Mouse (Mus musculus): ENCODE results near the gene Cmah. TPM values are rescaled to one million over a fixed set of nuclear protein-coding genes. Genes with fewer than 3 reads are reported as not detected.

Gene Cmah
- polyA plus RNA-seq, 1 experiment = 3.5 TPM

DNA sequence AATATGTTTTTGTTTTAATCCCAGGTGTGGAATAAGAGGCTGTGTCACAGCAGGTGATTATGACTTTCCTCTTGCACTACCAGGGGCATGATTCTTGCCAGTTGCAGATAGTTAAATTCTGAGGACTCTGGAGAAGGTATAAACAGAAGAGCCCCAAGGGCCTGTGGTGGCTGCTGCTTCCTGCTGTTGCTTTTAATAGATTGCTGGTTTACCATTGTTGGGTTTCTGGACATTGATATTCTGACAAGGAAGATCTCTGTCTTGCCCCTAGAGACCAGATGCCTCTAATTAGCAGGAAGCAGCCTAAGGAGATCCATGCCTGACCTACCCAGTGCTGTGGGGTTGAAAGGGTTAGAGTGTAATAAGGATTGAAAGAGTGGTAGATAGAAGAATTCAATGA is 75.8 kb downstream of the Cmah start:
- no peak overlapping the region for H3K4me3 ChIP-seq (replicated peaks; ENCODE audit: extremely low read depth, low read depth, low read length)
- H3K4me1 ChIP-seq (ENCODE audit: control insufficient read depth, insufficient read depth, low read length) = peaks cover 3% of the 10 kb centered on the region; the same call in 1 of the 2 replicates
- DNase-seq = no peak
- no peak for TF ChIP-seq CTCF (IDR thresholded peaks at IDR 0.05; ENCODE audit: insufficient read depth, low read length)
- TF ChIP-seq POLR2A (IDR thresholded peaks at IDR 0.05; ENCODE audit: borderline replicate concordance, extremely low read depth, low read depth, low read length) = no peak

DNA sequence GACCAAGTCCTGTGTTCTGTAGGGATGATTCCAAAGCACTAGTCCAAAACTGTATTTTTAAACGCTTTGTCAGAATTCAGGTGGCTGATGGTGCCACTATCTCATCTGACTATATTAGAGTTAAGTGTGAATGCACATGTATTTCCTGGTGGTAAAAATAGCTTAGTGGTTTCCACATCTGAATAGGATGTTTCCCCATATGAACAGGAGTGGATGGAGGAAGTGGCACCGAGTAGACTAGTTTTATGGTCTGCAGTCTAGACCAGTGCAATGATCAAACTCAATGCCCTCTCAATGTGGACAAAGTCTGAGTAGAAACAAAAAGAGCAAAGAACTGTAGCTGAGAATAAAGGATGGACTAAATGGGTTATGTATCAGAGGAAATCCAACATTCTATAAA is 79.6 kb downstream of the Cmah start:
- no peak for DNase-seq
- 61% methylated on average over 2 of the region's 2 CpGs for WGBS
- TF ChIP-seq CTCF (IDR thresholded peaks at IDR 0.05; ENCODE audit: insufficient read depth, low read length) = no peak
- TF ChIP-seq POLR2A (IDR thresholded peaks at IDR 0.05; ENCODE audit: borderline replicate concordance, extremely low read depth, low read depth, low read length) = no peak
- H3K4me1 ChIP-seq (ENCODE audit: control insufficient read depth, insufficient read depth, low read length) = peaks cover 3% of the 10 kb centered on the region; the same call in 1 of the 2 replicates
- H3K4me3 ChIP-seq (replicated peaks; ENCODE audit: extremely low read depth, low read depth, low read length) = no peak overlapping the region

DNA sequence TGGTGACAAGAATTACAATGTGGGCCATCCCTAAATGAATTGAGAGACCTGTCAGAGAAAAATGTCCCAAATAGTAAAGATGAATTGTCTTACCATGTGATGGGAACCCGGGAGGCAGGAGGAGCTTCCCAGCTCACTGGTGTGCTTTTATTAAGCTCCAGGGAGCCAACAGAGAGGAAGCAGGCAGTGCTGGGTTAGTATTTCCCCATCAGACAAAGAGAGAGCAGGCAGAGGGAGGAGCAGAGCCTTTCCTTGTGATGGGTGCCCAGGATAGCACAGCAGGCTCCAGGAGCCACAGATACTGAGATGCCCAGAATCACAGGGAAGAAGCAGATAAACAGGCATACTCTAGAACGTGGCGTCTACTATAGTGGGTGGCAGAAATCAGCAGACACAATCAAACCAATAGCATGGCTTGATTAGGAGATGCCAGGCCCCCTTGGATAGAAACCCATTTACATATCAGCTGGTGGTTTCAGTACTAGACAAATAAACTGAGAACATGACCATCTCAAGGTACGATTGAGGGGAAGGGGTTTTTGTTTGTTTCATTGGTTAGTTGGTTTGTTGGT is 87.5 kb downstream of the Cmah start:
- H3K4me3 ChIP-seq (replicated peaks; ENCODE audit: extremely low read depth, low read depth, low read length) = peak overlapping the region; percentile 36
- no peak for DNase-seq
- TF ChIP-seq CTCF (IDR thresholded peaks at IDR 0.05; ENCODE audit: insufficient read depth, low read length) (no peak), POLR2A (IDR thresholded peaks at IDR 0.05; ENCODE audit: borderline replicate concordance, extremely low read depth, low read depth, low read length) (no peak)
- peaks cover 2% of the 10 kb centered on the region; the same call in 1 of the 2 replicates for H3K4me1 ChIP-seq (ENCODE audit: control insufficient read depth, insufficient read depth, low read length)
- WGBS = 60% methylated on average over 4 of the region's 4 CpGs

DNA sequence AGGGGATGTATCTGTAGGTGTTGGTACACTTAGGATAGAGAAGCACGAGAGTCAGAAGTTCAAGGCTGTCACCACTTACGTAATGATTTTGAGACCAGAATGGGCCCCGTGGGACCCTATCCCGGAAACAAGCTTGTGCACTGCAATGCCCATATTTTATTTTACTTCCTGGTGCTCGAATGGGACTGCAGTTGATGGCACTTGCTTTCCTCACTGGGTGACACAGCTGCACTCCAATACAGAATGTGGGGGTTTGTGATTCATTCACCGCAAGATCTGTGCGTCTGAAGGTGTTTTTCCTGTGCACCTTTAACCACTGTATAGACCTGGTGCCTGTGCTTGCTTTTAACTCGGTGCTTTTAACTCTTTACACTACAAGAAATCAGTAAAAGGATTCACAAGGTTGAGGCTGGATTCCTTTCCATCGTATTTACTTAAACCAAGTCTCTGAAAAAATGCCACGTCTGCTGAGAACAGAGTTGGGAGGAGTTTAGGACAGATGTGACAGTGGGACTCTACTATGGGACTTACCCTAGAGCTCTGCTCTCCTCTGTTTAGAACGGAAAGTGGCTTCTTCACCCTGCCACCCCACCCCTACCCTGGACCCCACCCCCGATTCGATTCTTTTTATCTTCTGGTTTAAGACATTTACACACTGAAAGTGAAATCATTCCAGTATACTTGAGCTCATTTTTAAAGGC is 88.5 kb downstream of the Cmah start:
- 65% methylated on average over 13 of the region's 13 CpGs for WGBS
- TF ChIP-seq CTCF (IDR thresholded peaks at IDR 0.05; ENCODE audit: insufficient read depth, low read length) (no peak), POLR2A (IDR thresholded peaks at IDR 0.05; ENCODE audit: borderline replicate concordance, extremely low read depth, low read depth, low read length) (no peak)
- Histone ChIP-seq H3K4me1 (ENCODE audit: control insufficient read depth, insufficient read depth, low read length) (peaks cover 2% of the 10 kb centered on the region; the same call in 1 of the 2 replicates), H3K4me3 (replicated peaks; ENCODE audit: extremely low read depth, low read depth, low read length) (peak overlapping the region; percentile 29)
- DNase-seq = no peak

DNA sequence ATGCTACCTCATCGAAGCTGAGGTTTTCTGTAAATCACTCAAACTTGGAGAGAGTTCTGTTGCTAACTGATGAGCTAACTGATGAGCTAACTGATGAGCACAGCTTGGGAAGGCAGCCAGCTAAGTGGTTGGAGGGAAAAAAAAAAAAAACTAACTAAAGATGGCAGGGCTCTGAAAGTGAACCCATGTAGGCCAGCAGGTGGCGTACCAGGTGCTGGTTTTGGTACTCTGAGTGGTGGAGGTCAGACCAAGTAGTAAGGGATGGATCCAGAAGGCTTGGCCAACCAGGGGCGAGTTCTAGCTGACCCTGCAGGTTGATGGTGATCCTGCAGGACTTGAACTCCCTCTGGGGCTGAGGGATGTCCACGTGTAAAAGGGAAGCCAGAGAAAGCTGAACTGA is 89.2 kb downstream of the Cmah start:
- peak; percentile 23 for DNase-seq
- 39% methylated on average over 4 of the region's 4 CpGs for WGBS
- H3K4me3 ChIP-seq (replicated peaks; ENCODE audit: extremely low read depth, low read depth, low read length) = peak overlapping the region; percentile 8
- peaks cover 2% of the 10 kb centered on the region; the same call in 1 of the 2 replicates for H3K4me1 ChIP-seq (ENCODE audit: control insufficient read depth, insufficient read depth, low read length)
- TF ChIP-seq CTCF (IDR thresholded peaks at IDR 0.05; ENCODE audit: insufficient read depth, low read length) = peak; percentile 58
- no peak for TF ChIP-seq POLR2A (IDR thresholded peaks at IDR 0.05; ENCODE audit: borderline replicate concordance, extremely low read depth, low read depth, low read length)

DNA sequence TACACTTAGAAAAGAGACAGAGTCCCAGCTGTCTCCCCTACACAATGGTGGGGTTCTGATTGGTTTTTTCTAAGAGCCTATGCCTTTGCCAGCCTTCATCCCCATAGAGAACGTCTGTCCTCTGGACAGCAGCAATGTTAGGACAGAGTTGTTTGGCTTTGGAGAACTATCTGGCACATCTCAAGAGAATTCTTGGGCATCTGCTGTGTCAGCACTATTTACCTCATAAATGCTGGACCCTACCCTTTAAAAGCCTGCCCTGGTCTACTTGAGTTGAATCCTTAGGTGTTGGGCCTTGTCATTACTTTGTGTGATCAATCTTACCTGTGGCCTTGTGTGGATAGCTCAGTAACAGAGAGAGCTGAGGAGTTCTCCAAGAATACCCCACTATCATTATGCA is 90.8 kb downstream of the Cmah start:
- Histone ChIP-seq H3K4me1 (ENCODE audit: control insufficient read depth, insufficient read depth, low read length) (peaks cover under 1% of the 10 kb centered on the region; the same call in 1 of the 2 replicates), H3K4me3 (replicated peaks; ENCODE audit: extremely low read depth, low read depth, low read length) (no peak overlapping the region)
- WGBS = 53% methylated on average over 1 of the region's 1 CpGs
- no peak for DNase-seq
- no peak for TF ChIP-seq POLR2A (IDR thresholded peaks at IDR 0.05; ENCODE audit: borderline replicate concordance, extremely low read depth, low read depth, low read length)

DNA sequence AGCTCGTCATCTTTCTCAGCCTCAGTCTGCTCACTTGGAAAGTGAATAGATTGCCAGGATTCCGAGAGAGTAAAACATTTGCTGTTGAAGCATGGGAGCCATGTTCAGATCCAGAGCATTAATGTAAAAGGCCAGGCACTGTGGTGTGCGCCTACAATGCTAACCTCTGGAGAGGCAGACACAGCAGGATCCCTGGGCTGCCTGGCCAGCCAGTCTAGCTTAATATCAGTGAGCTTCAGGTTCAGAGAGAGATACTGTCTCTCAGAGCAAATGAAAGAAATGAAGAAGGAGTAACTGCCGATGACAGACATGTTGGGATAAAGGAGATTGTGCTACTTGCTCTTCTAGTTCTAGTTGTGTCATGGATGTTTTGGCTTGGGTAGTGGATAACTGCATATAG is 91.6 kb downstream of the Cmah start:
- H3K4me1 ChIP-seq (ENCODE audit: control insufficient read depth, insufficient read depth, low read length) = no peaks in the 10 kb centered on the region; the same call in 1 of the 2 replicates
- 84% methylated on average over 4 of the region's 4 CpGs for WGBS
- no peak for DNase-seq
- TF ChIP-seq CTCF (IDR thresholded peaks at IDR 0.05; ENCODE audit: insufficient read depth, low read length) (no peak), POLR2A (IDR thresholded peaks at IDR 0.05; ENCODE audit: borderline replicate concordance, extremely low read depth, low read depth, low read length) (no peak)
- H3K4me3 ChIP-seq (replicated peaks; ENCODE audit: extremely low read depth, low read depth, low read length) = no peak overlapping the region

DNA sequence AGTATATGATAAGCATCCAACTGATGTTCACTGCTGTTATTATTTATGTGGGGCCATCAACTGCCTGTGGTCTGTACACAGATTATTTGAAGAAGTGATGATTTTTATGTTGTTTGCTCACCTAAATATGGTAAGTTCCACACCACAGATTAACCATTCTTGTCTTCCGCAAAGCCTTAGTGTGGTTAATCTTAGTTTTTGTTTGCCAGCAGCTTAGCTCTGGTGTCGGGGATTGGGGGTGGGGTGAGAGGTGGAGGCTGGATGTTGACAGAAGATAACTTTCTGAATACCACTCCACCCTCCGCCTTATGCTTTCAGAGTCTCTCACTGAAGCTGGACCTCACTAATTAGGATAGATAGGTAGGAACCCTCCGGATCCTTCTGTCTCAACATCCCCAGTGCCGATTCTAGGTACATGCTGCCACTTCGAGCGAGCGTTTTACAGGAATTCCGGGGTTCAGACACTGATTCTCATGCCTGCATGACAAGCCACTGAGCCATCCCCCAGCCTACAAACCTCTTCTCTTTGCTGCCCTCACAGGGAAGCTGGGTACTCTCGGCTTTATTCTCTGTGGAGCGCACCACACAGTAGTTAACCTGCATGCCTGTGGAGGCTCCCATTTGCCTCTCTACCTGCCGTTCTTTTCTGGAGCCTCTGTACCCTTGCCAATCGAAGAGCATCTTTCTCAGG is 92.5 kb downstream of the Cmah start:
- TF ChIP-seq CTCF (IDR thresholded peaks at IDR 0.05; ENCODE audit: insufficient read depth, low read length) (no peak), POLR2A (IDR thresholded peaks at IDR 0.05; ENCODE audit: borderline replicate concordance, extremely low read depth, low read depth, low read length) (no peak)
- no peak for DNase-seq
- WGBS = 67% methylated on average over 13 of the region's 13 CpGs
- H3K4me3 ChIP-seq (replicated peaks; ENCODE audit: extremely low read depth, low read depth, low read length) = no peak overlapping the region
- no peaks in the 10 kb centered on the region; the same call in 1 of the 2 replicates for H3K4me1 ChIP-seq (ENCODE audit: control insufficient read depth, insufficient read depth, low read length)

DNA sequence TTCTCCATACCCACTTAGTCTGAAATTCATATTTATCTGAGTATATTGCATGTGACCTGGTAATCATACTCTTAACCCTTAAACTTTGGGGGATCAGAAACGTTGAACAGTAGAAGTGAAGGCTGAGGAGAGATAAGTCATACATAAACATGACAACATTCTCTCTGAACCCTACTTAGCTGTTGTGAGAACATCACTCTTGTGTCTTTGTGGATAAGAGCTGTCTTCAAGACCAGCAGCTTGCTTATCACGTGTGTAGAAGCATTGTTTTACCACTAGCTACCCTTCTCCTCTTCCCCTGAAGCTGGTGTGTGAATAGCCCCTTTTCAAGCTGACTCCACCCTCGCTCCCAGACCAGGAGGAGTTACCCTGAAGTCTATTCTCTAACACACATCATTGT is 94.8 kb downstream of the Cmah start:
- TF ChIP-seq CTCF (IDR thresholded peaks at IDR 0.05; ENCODE audit: insufficient read depth, low read length) (no peak), POLR2A (IDR thresholded peaks at IDR 0.05; ENCODE audit: borderline replicate concordance, extremely low read depth, low read depth, low read length) (no peak)
- Histone ChIP-seq H3K4me1 (ENCODE audit: control insufficient read depth, insufficient read depth, low read length) (no peaks in the 10 kb centered on the region), H3K4me3 (replicated peaks; ENCODE audit: extremely low read depth, low read depth, low read length) (no peak overlapping the region)
- DNase-seq = no peak
- 62% methylated on average over 3 of the region's 3 CpGs for WGBS

Measured in lung, adult 2 months (tissue).